Mouse (Mus musculus): ENCODE measurements around the gene Gpatch2. TPM values are rescaled to one million over a fixed set of nuclear protein-coding genes. Genes with fewer than 3 reads are reported as not detected.

The Gpatch2 gene
- polyA plus RNA-seq (2017; shearing (Covaris generic)): 17.2 TPM

DNA sequence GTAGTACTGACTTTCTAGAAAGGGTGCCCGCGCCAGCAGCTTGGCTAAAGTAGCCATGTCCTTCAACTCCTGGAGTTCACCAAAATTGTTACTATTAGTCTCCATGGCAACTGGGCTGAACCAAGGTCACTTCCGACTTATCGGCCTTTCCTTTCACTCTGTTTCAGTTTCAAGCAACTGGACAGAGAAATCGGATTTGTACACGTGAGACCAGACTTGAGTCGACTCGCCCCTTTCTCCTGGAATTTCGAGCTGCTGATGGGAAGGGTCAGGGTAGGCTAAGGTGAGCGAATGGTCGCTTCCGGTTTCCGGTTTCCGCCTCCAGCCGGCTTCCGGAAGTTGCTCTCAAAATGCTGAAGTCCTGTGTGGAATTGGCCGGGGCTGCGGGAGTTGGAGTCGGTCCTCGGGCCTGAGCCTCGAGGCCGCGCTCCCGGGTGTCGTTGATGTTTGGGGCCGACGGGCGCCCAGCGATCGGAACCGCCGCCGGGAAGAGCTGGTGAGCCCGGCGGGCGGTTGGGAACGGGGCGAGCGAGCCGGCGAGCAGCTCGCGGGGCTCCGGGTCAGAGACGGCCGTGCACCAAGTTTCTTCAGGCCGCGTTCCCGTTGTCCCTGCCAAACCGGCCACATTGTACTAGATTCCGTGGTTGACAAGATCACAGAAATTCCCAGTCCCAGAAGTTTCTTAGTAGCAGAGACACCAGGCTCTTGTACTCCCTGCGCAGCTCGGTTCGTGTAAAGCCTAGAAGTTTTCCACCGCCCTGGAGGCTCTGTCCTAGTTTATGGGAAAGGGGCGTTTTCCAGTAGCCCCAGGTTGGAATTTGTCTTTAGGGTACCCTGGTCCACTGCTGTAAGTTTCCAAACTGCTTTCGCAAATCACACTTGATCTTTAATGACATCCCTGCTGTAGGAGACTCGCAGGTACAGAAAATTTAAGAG, at the start of gene Gpatch2, which contains the start of gene Spata17:
Gpatch2 (plus strand) TSS at position 328 of the 936 bp plus-strand sequence.
Spata17 (minus strand) TSS at position 285 of the 936 bp plus-strand sequence.

Other genes with a start within 250 kb of the Gpatch2 start
- not detected for gene D1Pas1, start 248.1 kb upstream of the Gpatch2 start, polyA plus RNA-seq (2017; shearing (Covaris generic))
- not detected for gene Spata17, start within 50 bp of the Gpatch2 start, polyA plus RNA-seq (2017; shearing (Covaris generic))